Mouse (Mus musculus): ENCODE measurements around the gene Plin5.
"Not testable (repeated sequence)": the region's sequence is repeated elsewhere in the genome, so short reads cannot be mapped to it uniquely, and the experiment has no call there.

Gene Plin5

GRCm38 (mm10) chr17:56074097-56074826 is 43.1 kb downstream of the Plin5 start:
- peak; percentile 82 for DNase-seq (ENCODE audit: low read depth, low spot score)

DNA sequence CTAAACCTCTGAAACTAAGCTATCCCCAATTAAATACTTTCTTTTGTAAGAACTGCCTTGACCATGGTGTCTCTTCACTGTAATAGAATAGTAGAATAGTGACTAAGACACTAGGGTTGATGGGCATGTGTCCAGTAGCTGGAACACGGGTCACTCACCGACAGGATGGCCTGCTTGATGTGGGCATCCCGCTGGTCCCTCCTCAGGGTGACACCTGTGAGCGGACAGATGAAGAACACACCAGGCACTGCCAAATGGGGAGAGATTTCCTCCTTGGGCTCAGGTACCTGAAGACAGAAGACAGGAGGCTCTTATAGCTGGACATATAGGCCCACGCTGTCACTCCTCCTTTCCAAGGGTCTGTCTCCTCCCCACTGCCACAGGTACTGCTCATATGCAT is 45.2 kb downstream of the Plin5 start:
- DNase-seq (ENCODE audit: low read depth, low spot score), result no peak

DNA sequence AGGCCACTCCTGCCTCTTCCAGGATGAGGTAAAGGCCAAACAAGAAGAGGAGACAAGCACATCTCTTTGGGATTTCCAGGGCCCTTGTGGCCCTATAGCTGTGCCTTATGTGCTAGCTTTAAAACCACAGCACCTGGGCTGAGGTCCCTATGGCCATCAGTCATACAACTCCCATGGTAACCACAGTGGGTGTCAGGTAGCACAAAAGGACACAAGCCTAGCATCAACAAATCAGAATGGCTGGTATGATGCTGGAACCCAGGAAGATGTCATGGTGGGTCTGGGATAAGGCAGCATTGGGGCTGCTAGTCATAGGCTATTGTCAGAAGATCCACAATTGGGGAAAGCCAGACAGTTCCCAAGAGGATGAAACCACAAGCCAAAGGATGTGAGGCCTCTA is 46.3 kb downstream of the Plin5 start:
- no peak for DNase-seq (ENCODE audit: low read depth, low spot score)

DNA sequence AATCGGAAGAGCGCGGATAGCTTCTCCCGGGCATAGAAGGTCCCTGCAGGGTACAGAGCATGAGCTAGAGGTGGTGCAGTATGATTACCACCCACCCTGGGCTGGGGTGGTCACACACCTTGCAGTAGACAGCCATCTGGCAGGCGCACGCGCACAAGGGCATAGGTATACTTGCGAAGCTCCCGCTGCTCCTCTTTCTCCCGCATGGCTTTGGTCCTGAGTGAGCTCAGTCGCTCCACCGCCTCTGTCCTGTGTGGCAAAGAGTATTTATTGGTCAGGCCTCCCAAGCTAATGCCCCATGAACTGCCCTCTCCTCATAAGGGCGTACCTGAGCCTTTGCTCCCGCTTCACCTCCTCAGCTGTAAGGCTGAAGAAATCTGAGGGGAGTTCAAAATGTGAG is 48.3 kb downstream of the Plin5 start:
- DNase-seq (ENCODE audit: low read depth, low spot score), result no peak

GRCm38 (mm10) chr17:56066451-56066850 is 50.9 kb downstream of the Plin5 start:
- DNase-seq (ENCODE audit: low read depth, low spot score), result no peak

- DNase-seq (ENCODE audit: low read depth, low spot score), result not testable (repeated sequence)
Observed at GRCm38 (mm10) chr17:56065715-56066114, 51.7 kb downstream of the Plin5 start.

GRCm38 (mm10) chr17:56062081-56062480 is 55.3 kb downstream of the Plin5 start:
- no peak for DNase-seq (ENCODE audit: low read depth, low spot score)
